Mouse (Mus musculus) kidney, adult 2 months (tissue): ENCODE measurements around the gene Birc6. TPM values are rescaled to one million over a fixed set of nuclear protein-coding genes. Genes with fewer than 3 reads are reported as not detected.
A peak's percentile ranks its signal among the peaks of the same experiment; 100 is the strongest.

Source experiments
- DNase-seq: peaks from one replicate; pipeline ENCODE4 v3.0.0; 2021
- H3K27ac ChIP-seq: fragments of 200-500 bp; 2 replicates; pipeline ENCODE4 v1.5.1; 2012; ENCODE audit warnings: low read depth, low read length, control low read depth, inconsistent platforms; ENCODE audit not compliant: insufficient read depth
- H3K27me3 ChIP-seq: fragments of 200-500 bp; replicated peaks from 2 replicates; pipeline ENCODE4 v1.6.1; 2012; ENCODE audit warnings: mild to moderate bottlenecking, moderate library complexity, low read length, inconsistent platforms; ENCODE audit not compliant: control insufficient read depth, insufficient read depth
- H3K36me3 ChIP-seq: fragments of 200-500 bp; 2 replicates; pipeline ENCODE4 v1.6.1; 2012; ENCODE audit warnings: mild to moderate bottlenecking, moderate library complexity, low read length, inconsistent platforms; ENCODE audit not compliant: control insufficient read depth, insufficient read depth
- H3K4me1 ChIP-seq: fragments of 200-500 bp; 2 replicates; pipeline ENCODE4 v1.6.1; 2011; ENCODE audit warnings: low read length; ENCODE audit not compliant: control insufficient read depth, insufficient read depth
- H3K4me3 ChIP-seq: fragments of 200-500 bp; 2 replicates; pipeline ENCODE4 v1.5.1; 2011; ENCODE audit warnings: mild to moderate bottlenecking, low read depth, low read length, control low read depth; ENCODE audit not compliant: insufficient read depth
- CTCF ChIP-seq: fragments of 200-500 bp; conservative IDR thresholded peaks from 2 replicates; pipeline ENCODE4 v1.5.1; 2011; ENCODE audit warnings: low read depth, mild to moderate bottlenecking, control low read depth, low read length, moderate library complexity, mixed read lengths; ENCODE audit not compliant: insufficient read depth, insufficient read length
- POLR2A ChIP-seq: fragments of 200-500 bp; IDR thresholded peaks from one replicate; pipeline ENCODE4 v1.6.1; 2011; ENCODE audit warnings: low read depth, low read length, control low read depth
- WGBS: fragments of 180-500 bp; shearing (Covaris S2); methylation state at CpG from one replicate; pipeline ENCODE4 v1.1.7; 2018; 5-methylcytosine and 5-hydroxymethylcytosine counted together
- polyA plus RNA-seq: library from polyadenylated mRNA; depleted of rRNA; stranded (reverse); fragments of >200 nt; gene quantifications from 2 replicates; pipeline ENCODE4 v1.2.3, GENCODE M21; 2012; rRNA removed

Birc6 gene
- polyA plus RNA-seq: 87.5 and 119 TPM in 2 replicates

DNA sequence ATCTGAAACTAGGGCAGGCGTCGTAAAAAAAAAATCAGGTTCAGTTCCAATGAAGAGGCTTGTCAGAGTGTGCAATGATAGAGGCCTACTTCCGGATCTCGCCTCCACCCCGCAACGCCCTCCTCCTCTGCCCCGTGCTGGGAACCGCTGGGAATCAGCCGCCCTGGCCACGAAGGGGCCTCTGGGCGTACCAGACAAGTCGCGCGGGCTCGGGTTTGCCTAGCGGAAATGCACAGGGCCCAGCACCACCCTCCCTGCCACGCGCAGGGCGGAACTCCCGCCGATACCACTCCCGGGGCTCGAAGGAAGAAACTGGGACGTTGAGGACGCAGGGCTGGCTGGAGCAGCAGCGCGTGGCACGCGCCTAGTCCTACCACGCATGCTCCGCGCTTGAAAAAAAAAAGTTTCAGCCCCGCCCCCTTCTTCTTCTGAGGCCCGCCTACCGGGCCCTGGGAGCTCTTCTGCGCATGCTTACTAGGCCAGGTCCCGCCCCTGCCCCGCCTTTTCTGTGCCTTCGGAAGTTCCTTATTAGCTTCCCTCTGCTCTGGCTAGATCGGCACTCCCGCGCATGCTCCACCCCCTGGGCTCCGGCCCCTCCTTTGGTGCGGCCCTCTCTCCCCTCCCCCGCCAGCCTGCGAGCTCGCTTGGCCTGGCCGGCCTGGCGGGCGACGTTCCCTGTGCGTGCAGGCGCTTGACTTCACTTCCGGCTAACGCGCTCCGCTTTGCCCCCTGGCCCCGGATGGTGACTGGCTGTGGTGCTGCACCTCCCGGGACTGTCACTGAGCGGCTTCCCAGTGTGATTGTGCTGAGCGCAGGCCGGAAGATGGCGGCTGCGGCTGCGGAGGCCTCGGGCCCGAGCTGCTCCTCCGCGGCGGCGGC lies at the start of gene Birc6:
TSS of gene Birc6 (plus strand) at position 567 of the 879 bp plus-strand sequence.
- H3K27ac ChIP-seq: peak within 1 kb of the TSS; percentile 88
- no peaks in the 10 kb centered on the region for H3K36me3 ChIP-seq
- H3K27me3 ChIP-seq: no peaks in the 10 kb centered on the region
- TF ChIP-seq POLR2A: peak; percentile 85
- TF ChIP-seq CTCF: no peak
- peaks cover 8% of the 10 kb centered on the region for H3K4me1 ChIP-seq
- peak within 1 kb of the TSS; percentile 96 for H3K4me3 ChIP-seq
- peak; percentile 100 for DNase-seq
- WGBS: under 1% methylated on average over 71 of the region's 71 CpGs

DNA sequence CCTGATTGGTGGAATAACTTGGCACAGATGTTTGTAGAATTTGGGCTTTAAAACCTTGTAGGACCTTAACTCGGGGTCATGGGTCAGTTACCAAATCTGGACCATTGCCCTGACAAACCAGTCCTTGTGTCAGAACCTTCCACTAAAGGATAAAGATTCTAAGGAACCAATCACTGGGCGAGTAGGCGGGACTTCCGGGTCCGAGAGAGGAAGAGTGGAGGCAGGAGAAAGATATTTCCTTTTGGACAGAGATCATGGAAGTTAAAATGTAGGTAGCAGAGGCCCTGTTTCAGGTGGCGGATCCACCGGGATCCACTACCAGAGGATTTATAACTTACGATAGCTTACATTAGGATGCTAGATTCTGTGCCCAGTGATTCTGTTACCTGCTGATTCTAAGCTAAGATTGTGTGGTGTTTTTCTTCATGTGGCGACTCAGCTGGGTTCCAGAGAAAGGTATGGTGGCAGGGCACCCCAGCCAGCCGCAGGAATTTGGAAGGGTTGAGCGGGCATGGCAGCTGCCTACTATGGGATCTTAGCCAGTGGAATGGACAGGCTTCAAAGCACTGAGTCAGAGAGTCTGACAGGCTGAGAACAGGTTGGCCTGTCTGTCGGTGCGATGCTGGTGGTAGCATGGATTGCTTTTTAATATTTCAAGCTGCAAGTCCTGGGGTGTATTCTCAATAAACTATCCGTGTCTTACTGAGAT lies 47.6 kb upstream of the Birc6 start:
- no peak for DNase-seq
- H3K27me3 ChIP-seq: no peaks in the 10 kb centered on the region; the same call in 1 of the 2 replicates
- TF ChIP-seq POLR2A (no peak), CTCF (no peak)
- no peaks in the 10 kb centered on the region for H3K4me1 ChIP-seq
- no peak overlapping the region for H3K4me3 ChIP-seq
- no peaks in the 10 kb centered on the region for H3K36me3 ChIP-seq
- no peak overlapping the region for H3K27ac ChIP-seq
- WGBS: 87% methylated on average over 14 of the region's 14 CpGs

DNA sequence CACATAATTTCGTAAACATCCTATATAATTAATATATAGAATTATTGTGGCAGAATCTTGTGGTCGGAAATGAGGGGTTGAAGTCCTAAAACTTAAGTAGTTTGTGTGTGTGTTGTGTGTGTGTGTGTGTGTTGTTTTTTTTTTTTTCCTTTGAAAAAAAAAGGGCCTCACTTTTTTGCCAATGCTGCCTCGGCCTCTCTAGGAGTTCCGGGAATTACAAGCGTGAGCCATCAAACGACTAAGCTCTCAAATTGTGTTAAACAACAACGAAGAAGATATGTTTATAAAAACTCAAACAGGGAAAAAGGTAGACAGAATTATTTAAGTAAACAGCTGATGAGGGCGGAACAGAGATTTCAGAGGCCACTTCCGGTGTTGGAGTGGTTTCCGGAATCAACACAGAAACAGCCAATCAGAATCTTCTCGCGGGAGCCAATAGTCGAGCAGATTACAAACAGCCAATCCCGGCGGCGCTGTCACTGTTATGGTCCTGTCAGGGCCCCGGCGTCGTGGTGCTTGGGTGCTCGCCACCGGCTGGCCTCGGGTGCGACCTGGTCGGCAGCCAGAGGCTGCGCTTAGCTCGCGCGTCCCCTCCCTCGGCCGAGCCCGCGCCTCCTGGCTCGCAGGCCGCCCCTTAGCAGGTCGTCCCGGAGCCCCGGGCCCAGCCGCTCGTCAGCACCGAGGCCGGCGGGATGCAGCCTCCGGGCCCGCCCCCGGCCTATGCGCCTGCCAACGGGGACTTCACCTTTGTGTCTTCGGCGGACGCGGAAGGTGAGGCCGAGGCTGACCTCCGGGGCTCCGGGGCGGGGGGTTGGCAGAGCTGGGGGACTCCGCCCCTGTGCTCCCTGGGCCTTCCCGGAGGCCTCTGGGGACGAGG lies 38.8 kb upstream of the Birc6 start, which contains the start of gene Yipf4:
TSS of gene Yipf4 (plus strand) at position 470 of the 877 bp plus-strand sequence.
- Histone ChIP-seq H3K27me3 (no peaks in the 10 kb centered on the region), H3K27ac (peak within 1 kb of the TSS; percentile 84), H3K4me3 (peak within 1 kb of the TSS; percentile 94), H3K4me1 (peaks cover 4% of the 10 kb centered on the region; the same call in 1 of the 2 replicates), H3K36me3 (peaks cover 2% of the 10 kb centered on the region)
- no peak for TF ChIP-seq CTCF
- TF ChIP-seq POLR2A: peak; percentile 49
- DNase-seq: peak; percentile 99
- 4% methylated on average over 58 of the region's 58 CpGs for WGBS

DNA sequence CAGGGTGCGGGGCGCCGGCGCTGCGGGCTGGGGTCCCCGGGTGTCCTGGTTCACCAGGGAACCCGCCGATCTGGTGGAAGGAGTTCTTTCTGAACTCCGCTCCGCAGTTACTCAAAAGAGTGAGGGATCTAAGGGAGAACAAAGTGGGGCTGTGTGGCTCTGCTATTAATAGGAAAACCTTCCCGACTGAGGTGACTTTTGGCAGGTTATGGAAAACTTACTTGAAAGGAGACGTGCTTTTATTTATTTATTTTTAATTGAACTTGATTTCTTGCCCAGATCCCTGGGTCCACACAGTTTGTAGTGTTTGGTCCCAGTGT lies 38.2 kb upstream of the Birc6 start:
- no peak for DNase-seq
- no peak for TF ChIP-seq CTCF
- TF ChIP-seq POLR2A: no peak
- Histone ChIP-seq H3K4me3 (peak overlapping the region; percentile 94), H3K27ac (peak overlapping the region; percentile 84), H3K4me1 (peaks cover 4% of the 10 kb centered on the region; the same call in 1 of the 2 replicates), H3K36me3 (peaks cover 4% of the 10 kb centered on the region), H3K27me3 (no peaks in the 10 kb centered on the region)
- WGBS: 0% methylated on average over 12 of the region's 12 CpGs

DNA sequence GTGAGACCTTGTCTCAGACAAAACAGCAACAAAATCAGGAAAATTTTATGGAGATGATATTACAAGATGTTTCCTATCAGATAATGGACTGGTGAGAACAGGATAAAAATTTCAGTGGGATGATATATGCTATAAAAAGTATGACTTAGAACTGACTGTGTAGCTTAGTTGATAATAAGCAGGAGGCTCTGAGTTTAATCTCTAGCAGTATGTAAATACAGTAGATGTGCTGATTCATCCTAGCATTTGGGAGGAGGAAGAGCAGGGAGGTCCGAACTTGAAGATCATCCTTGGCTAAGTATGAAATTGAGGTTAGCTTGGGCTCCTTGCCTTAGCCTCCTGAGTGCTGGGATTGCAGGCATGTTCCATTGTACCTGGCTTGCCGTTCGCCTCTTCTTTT lies 36.5 kb upstream of the Birc6 start:
- 93% methylated on average over 3 of the region's 3 CpGs for WGBS
- Histone ChIP-seq H3K36me3 (peaks cover 5% of the 10 kb centered on the region), H3K4me1 (peaks cover 4% of the 10 kb centered on the region; the same call in 1 of the 2 replicates), H3K4me3 (no peak overlapping the region), H3K27ac (no peak overlapping the region), H3K27me3 (no peaks in the 10 kb centered on the region)
- no peak for TF ChIP-seq CTCF
- no peak for TF ChIP-seq POLR2A
- DNase-seq: no peak

DNA sequence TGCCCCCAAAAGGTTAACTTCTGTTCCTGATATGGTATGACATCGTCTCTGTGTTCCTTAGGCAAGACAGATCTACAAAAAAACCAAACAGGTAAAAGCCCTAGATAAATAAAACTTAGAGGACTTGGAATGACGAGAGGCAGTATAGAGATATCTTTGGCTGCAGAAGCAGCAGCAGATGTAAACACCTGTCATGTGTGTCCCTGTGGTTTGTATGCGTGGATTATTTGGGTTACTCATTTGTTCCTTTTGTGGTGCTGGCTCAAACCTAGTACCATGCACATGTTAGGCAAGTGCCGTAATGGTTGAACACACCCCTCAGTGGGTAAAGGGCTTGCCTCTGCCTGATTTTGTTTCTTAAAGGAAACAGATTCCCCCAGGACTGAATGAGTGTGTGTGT lies 27.9 kb upstream of the Birc6 start:
- 85% methylated on average over 4 of the region's 4 CpGs for WGBS
- DNase-seq: no peak
- H3K4me1 ChIP-seq: no peaks in the 10 kb centered on the region

DNA sequence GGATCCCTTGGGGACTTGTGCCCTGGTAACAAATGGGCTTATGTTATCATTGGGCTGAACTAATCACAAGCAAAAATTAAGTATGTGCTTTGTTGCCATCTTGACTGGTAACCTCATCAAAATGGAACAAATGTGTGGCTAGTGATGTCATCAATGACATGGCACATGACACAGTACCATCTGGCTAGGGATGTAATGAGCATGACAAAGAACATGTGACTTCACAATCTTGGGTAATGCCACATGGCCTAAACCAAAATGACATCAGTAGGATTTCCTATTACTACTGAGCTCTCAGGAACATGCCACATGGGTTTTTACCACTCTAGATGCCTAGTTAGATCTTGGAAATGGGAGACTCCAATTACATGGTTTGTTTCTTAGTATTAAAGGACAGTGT lies 27.0 kb upstream of the Birc6 start:
- DNase-seq: no peak

More for the DNA sequence above, 27.9 kb upstream of the Birc6 start:
- Histone ChIP-seq H3K4me3 (no peak overlapping the region), H3K27ac (no peak overlapping the region), H3K36me3 (peaks cover 10% of the 10 kb centered on the region), H3K27me3 (no peaks in the 10 kb centered on the region)
- TF ChIP-seq POLR2A: no peak
- no peak for TF ChIP-seq CTCF

More for the DNA sequence above, 27.0 kb upstream of the Birc6 start:
- Histone ChIP-seq H3K36me3 (peaks cover 9% of the 10 kb centered on the region), H3K27me3 (no peaks in the 10 kb centered on the region), H3K4me3 (no peak overlapping the region), H3K27ac (no peak overlapping the region), H3K4me1 (no peaks in the 10 kb centered on the region)
- no peak for TF ChIP-seq CTCF
- TF ChIP-seq POLR2A: no peak
